Mouse (Mus musculus) MEL (cell line): ENCODE data around the gene Zfp3. TPM values are rescaled to one million over a fixed set of nuclear protein-coding genes. Genes with fewer than 3 reads are reported as not detected.

Experiments used
- DNase-seq: peaks from one replicate; pipeline ENCODE4 v3.0.0; 2011; ENCODE audit warnings: low read depth, low spot score
- H3K27ac ChIP-seq: 2 replicates; pipeline ENCODE4 v1.5.1; 2012; ENCODE audit warnings: low read depth, mild to moderate bottlenecking, control low read depth, low read length, moderate library complexity; ENCODE audit not compliant: control insufficient read depth
- H3K27me3 ChIP-seq, 2 experiments: fragments of 150-350 bp in 1 of 2; sonication (generic) in 1 of 2; 2 replicates each; pipeline ENCODE4 v1.6.1; 2012; ENCODE audit warnings: low read length in 2 of 2, mild to moderate bottlenecking in 2 of 2, improper control_type of control experiment in 1 of 2, moderate library complexity in 1 of 2; ENCODE audit not compliant: insufficient read depth in 2 of 2, control insufficient read depth in 1 of 2
- H3K36me3 ChIP-seq, 2 experiments: 2 replicates each; pipeline ENCODE4 v1.6.1; 2012 to 2014; ENCODE audit warnings: low read length in 2 of 2, improper control_type of control experiment in 1 of 2, inconsistent platforms in 1 of 2, mild to moderate bottlenecking in 1 of 2; ENCODE audit not compliant: insufficient read depth in 2 of 2, control insufficient read depth in 1 of 2
- H3K4me1 ChIP-seq, 2 experiments: fragments of 150-350 bp in 1 of 2; sonication (generic) in 1 of 2; 2 replicates each; pipeline ENCODE4 v1.6.1; 2012; ENCODE audit warnings: low read length in 2 of 2, improper control_type of control experiment in 1 of 2, mild to moderate bottlenecking in 1 of 2; ENCODE audit not compliant: insufficient read depth in 2 of 2, control insufficient read depth in 1 of 2
- H3K4me3 ChIP-seq, 2 experiments: fragments of 150-350 bp in 1 of 2; sonication (generic) in 1 of 2; 2 replicates each; pipeline ENCODE4 v1.5.1; 2012; ENCODE audit warnings: low read depth in 2 of 2, low read length in 2 of 2, mild to moderate bottlenecking in 2 of 2, moderate library complexity in 2 of 2, control low read depth in 1 of 2, improper control_type of control experiment in 1 of 2; ENCODE audit not compliant: control insufficient read depth in 1 of 2, insufficient read depth in 1 of 2
- H3K79me2 ChIP-seq: 2 replicates; pipeline ENCODE4 v1.6.1; 2012; ENCODE audit warnings: mild to moderate bottlenecking, low read length, moderate library complexity; ENCODE audit not compliant: control insufficient read depth, poor library complexity, insufficient read depth
- H3K9ac ChIP-seq: 2 replicates; pipeline ENCODE4 v1.6.1; 2012; ENCODE audit warnings: low read depth, mild to moderate bottlenecking, control low read depth, low read length, moderate library complexity; ENCODE audit not compliant: control insufficient read depth, poor library complexity, severe bottlenecking
- H3K9me3 ChIP-seq: fragments of 150-350 bp; sonication (generic); replicated peaks from 2 replicates; pipeline ENCODE4 v1.6.1; 2012; ENCODE audit warnings: mild to moderate bottlenecking, low read length, improper control_type of control experiment, moderate library complexity; ENCODE audit not compliant: insufficient read depth
- BHLHE40 ChIP-seq: IDR thresholded peaks from 2 replicates; pipeline ENCODE4 v1.6.1; 2012; ENCODE audit warnings: low read depth, mild to moderate bottlenecking, inconsistent platforms, low read length, improper control_type of control experiment, borderline replicate concordance
- CHD1 ChIP-seq: IDR thresholded peaks from 2 replicates; pipeline ENCODE4 v1.6.1; 2012; ENCODE audit warnings: low read depth, mild to moderate bottlenecking, inconsistent platforms, low read length, improper control_type of control experiment
- CHD2 ChIP-seq: IDR thresholded peaks from 2 replicates; pipeline ENCODE4 v1.6.1; 2011; ENCODE audit warnings: low read length, improper control_type of control experiment
- E2F4 ChIP-seq: IDR thresholded peaks from 2 replicates; pipeline ENCODE4 v1.6.1; 2011; ENCODE audit warnings: low read depth, low read length, improper control_type of control experiment, borderline replicate concordance
- ELF1 ChIP-seq: IDR thresholded peaks from 2 replicates; pipeline ENCODE4 v1.6.1; 2014; ENCODE audit warnings: low read depth, mild to moderate bottlenecking, inconsistent platforms, low read length, improper control_type of control experiment, moderate library complexity
- EP300 ChIP-seq, 2 experiments: IDR thresholded peaks; 2 replicates each; pipeline ENCODE4 v1.6.1; 2011; ENCODE audit warnings: improper control_type of control experiment in 2 of 2, low read length in 2 of 2, low read depth in 1 of 2, mild to moderate bottlenecking in 1 of 2
- ETS1 ChIP-seq: IDR thresholded peaks from 2 replicates; pipeline ENCODE4 v1.6.1; 2012; ENCODE audit warnings: low read depth, mild to moderate bottlenecking, inconsistent platforms, low read length, improper control_type of control experiment, moderate library complexity
- GABPA ChIP-seq: IDR thresholded peaks from 2 replicates; pipeline ENCODE4 v1.6.1; 2012; ENCODE audit warnings: low read depth, mild to moderate bottlenecking, inconsistent platforms, low read length, improper control_type of control experiment, moderate library complexity
- KAT2A ChIP-seq: conservative IDR thresholded peaks from 2 replicates; pipeline ENCODE4 v1.6.1; 2012; ENCODE audit warnings: low read depth, low read length, improper control_type of control experiment, inconsistent platforms
- MAZ ChIP-seq: IDR thresholded peaks from 2 replicates; pipeline ENCODE4 v1.6.1; 2012; ENCODE audit warnings: low read depth, mild to moderate bottlenecking, inconsistent platforms, low read length, improper control_type of control experiment
- MXI1 ChIP-seq: IDR thresholded peaks from 2 replicates; pipeline ENCODE4 v1.6.1; 2011; ENCODE audit warnings: mild to moderate bottlenecking, low read depth, low read length, improper control_type of control experiment
- MYC ChIP-seq: IDR thresholded peaks from 2 replicates; pipeline ENCODE4 v1.6.1; 2011; ENCODE audit warnings: low read depth, mild to moderate bottlenecking, low read length, improper control_type of control experiment, moderate library complexity
- POLR2AphosphoS5 ChIP-seq: IDR thresholded peaks from 2 replicates; pipeline ENCODE4 v1.6.1; 2012; ENCODE audit warnings: low read depth, borderline replicate concordance, mild to moderate bottlenecking, inconsistent platforms, low read length, moderate library complexity, mixed read lengths
- RAD21 ChIP-seq: IDR thresholded peaks from 2 replicates; pipeline ENCODE4 v1.6.1; 2011; ENCODE audit warnings: mild to moderate bottlenecking, low read depth, low read length, improper control_type of control experiment
- SIN3A ChIP-seq: IDR thresholded peaks from 2 replicates; pipeline ENCODE4 v1.6.1; 2012; ENCODE audit warnings: low read length, improper control_type of control experiment, inconsistent platforms
- SMC3 ChIP-seq: IDR thresholded peaks from 2 replicates; pipeline ENCODE4 v1.6.1; 2011; ENCODE audit warnings: low read depth, low read length, improper control_type of control experiment
- TAL1 ChIP-seq: IDR thresholded peaks from 2 replicates; pipeline ENCODE4 v1.6.1; 2012; ENCODE audit warnings: mild to moderate bottlenecking, inconsistent platforms, low read length, moderate library complexity, mixed read lengths
- TCF12 ChIP-seq: IDR thresholded peaks from 2 replicates; pipeline ENCODE4 v1.6.1; 2014; ENCODE audit warnings: low read depth, mild to moderate bottlenecking, inconsistent platforms, low read length, improper control_type of control experiment, moderate library complexity
- ZNF384 ChIP-seq: IDR thresholded peaks from 2 replicates; pipeline ENCODE4 v1.6.1; 2012; ENCODE audit warnings: low read depth, mild to moderate bottlenecking, inconsistent platforms, low read length, improper control_type of control experiment
- polyA plus RNA-seq, 2 experiments: library from polyadenylated mRNA; stranded (reverse) in 1 of 2; unstranded in 1 of 2; fragments of >175 nt in 1 of 2; fragments of >200 nt in 1 of 2; gene quantifications; 2 replicates each; pipeline versions ENCODE4 v1.2.1 to v1.2.4; 2012; ENCODE audit warnings: low replicate concordance in 2 of 2, low read depth in 1 of 2; ENCODE audit not compliant: insufficient read length in 2 of 2, insufficient read depth in 1 of 2, missing spikeins in 1 of 2
- total RNA-seq: library from RNA; depleted of rRNA; stranded (reverse); fragments of 300-350 nt; gene quantifications from 2 replicates; pipeline ENCODE4 v1.2.3, GENCODE M21; 2012

Zfp3 gene
- total and polyA plus RNA-seq, 3 experiments: 1.5 to 1.9 TPM; not detected in 1

DNA sequence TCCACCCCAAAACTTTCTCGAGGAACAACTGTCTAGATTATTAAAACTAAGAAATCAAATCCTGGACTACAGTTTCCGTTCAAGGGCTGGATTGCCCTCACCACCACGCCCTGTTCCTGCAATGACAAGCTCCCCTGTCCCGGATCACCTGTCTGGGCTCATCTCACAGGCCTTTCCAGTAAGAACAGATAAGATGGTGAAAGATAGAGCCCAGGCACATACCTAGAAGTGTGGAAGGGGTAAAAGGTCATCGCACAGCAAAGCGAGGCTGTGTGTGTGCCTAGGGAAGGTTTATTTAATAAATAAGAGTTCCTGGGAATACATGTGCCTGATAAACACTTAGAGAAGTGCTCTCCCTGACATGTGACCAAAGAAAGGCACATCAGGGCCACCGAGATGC lies 18.4 kb upstream of the Zfp3 start:
- Histone ChIP-seq H3K9ac (no peak overlapping the region), H3K36me3 (no peaks in the 10 kb centered on the region), H3K79me2 (no peaks in the 10 kb centered on the region), H3K4me1 (no peaks in the 10 kb centered on the region), H3K9me3 (no peaks in the 10 kb centered on the region), H3K27me3 (peaks cover 21 to 26% of the 10 kb centered on the region in 2 experiments), H3K4me3 (no peak overlapping the region), H3K27ac (no peak overlapping the region)
- DNase-seq: no peak
- TF ChIP-seq SMC3 (no peak), E2F4 (no peak), GABPA (no peak), SIN3A (no peak), CHD1 (no peak), ZNF384 (no peak), MYC (no peak), BHLHE40 (no peak), POLR2AphosphoS5 (no peak)

DNA sequence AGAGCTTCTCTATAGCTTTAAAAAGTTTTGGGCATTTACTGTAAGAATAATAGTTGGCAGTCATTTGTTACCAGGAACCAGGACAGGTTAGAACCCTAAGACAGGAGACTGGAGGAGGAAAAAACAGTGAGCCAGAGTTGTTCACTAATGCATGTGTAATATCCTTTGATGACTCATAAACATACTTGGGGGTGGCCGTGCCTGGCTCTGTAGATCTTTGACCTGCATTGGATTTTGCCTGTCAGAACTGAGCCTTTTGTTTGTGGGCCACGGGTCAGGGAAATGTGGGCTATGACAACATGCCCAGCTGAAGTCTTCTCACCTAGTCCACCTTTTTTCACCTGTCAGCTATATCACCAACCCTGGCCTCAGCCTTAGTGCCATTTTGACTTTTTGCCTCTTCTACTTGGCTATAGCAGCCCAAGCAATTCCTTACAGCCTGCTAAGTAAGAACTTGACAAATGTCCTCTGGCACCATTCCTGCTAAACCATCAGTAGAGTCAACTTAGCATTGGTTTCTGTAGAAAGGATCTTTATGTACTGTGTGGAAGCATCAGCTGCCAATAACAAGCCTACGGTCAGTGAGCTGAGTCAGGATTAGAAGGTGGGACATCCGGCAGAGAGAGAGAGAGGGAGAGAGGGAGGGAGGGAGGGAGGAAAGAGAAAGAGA lies 16.0 kb upstream of the Zfp3 start:
- Histone ChIP-seq H3K4me3 (no peak overlapping the region), H3K27ac (no peak overlapping the region), H3K36me3 (peaks cover 0 to 2% of the 10 kb centered on the region in 2 experiments; a peak in 1 of 4 replicates), H3K4me1 (no peaks in the 10 kb centered on the region; a peak in 1 of 4 replicates), H3K9me3 (no peaks in the 10 kb centered on the region), H3K79me2 (no peaks in the 10 kb centered on the region), H3K9ac (no peak overlapping the region), H3K27me3 (peaks cover 19% of the 10 kb centered on the region in 2 experiments)
- TF ChIP-seq CHD2 (no peak), TCF12 (no peak), ELF1 (no peak), ETS1 (no peak), RAD21 (no peak), MAZ (no peak), KAT2A (no peak), EP300 (IDR thresholded peaks at IDR 0.05; ENCODE audit: low read depth in 1 of 2, low read length in 2 of 2) (no peak), TAL1 (no peak), MXI1 (no peak), SMC3 (no peak), SIN3A (no peak), CHD1 (no peak), POLR2AphosphoS5 (no peak), ZNF384 (no peak)
- DNase-seq: no peak
